Mouse (Mus musculus): ENCODE results near the gene Cdc37l1. TPM values are rescaled to one million over a fixed set of nuclear protein-coding genes. Genes with fewer than 3 reads are reported as not detected.

Gene Cdc37l1
- total RNA-seq (2012; rRNA removed): 46.8 and 52.7 TPM in 2 replicates

GRCm38 (mm10) chr19:28990194-28990589 is at the start of gene Cdc37l1:
TSS of gene Cdc37l1 (plus strand) at chr19:28990352.
- in situ Hi-C loops (cut with MboI; ENCODE audit: low sequenced_read_pairs in 2 of 2, unreplicated experiment in 2 of 2): no loop called here
- H3K4me1 ChIP-seq (ENCODE audit: control insufficient read depth in 2 of 2, insufficient read depth in 2 of 2, low read length in 2 of 2, poor library complexity in 1 of 2): peaks cover 0 to 4% of the 10 kb centered on the region in 2 experiments; a peak in 1 of 4 replicates
- H3K36me3 ChIP-seq (ENCODE audit: control insufficient read depth, insufficient read depth, low read length, poor library complexity, severe bottlenecking): peaks cover 2% of the 10 kb centered on the region
- H3K9me3 ChIP-seq (ENCODE audit: control insufficient read depth, insufficient read depth, low read depth, low read length): no peaks in the 10 kb centered on the region
- peak; percentile 88 for DNase-seq (ENCODE audit: low read depth, low spot score)
- TF ChIP-seq CHD2 (IDR thresholded peaks at IDR 0.05; ENCODE audit: low read depth, low read length) (no peak), MAFK (IDR thresholded peaks at IDR 0.05; ENCODE audit: insufficient read depth, low read depth, low read length) (no peak), ZC3H11A (IDR thresholded peaks at IDR 0.05; ENCODE audit: borderline replicate concordance, low read depth, low read length) (no peak), HCFC1 (IDR thresholded peaks at IDR 0.05; ENCODE audit: borderline replicate concordance, insufficient read depth, low read length) (no peak), ZNF384 (IDR thresholded peaks at IDR 0.05; ENCODE audit: low read depth, low read length) (no peak)
- H3K27ac ChIP-seq (ENCODE audit: insufficient read depth, low read depth, low read length, poor library complexity, severe bottlenecking): peak within 1 kb of the TSS; percentile 51
- peak within 1 kb of the TSS; percentile 94 for H3K9ac ChIP-seq (ENCODE audit: insufficient read depth, low read depth, low read length, poor library complexity, severe bottlenecking)
- peak within 1 kb of the TSS; percentile 87 to 93 for H3K4me3 ChIP-seq (ENCODE audit: insufficient read depth in 1 of 2, low read depth in 1 of 2, low read length in 2 of 2, poor library complexity in 1 of 2, severe bottlenecking in 1 of 2)

DNA sequence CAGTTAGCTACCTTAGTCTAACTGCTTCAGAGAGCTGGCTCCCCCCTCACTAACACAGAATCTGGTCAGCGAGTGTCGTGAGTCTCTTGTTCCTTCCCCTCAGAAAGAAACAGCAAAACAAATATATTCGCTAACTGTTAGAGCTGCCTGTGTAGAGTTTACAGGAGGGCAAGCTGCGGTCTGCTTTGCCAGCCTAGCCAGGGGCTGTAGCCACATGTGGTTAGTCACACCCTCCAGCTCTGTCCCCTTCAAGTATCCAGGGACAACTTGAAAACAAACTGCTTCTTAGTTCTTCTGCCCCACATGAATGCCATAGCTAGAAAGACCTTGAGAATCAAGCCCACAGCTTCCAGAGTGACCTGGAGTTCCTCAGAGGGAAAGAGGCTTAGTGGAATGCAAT is 48.9 kb upstream of the Cdc37l1 start:
- no peak for DNase-seq (ENCODE audit: low read depth, low spot score)
- Histone ChIP-seq H3K4me1 (ENCODE audit: control insufficient read depth in 2 of 2, insufficient read depth in 2 of 2, low read length in 2 of 2, poor library complexity in 1 of 2) (no peaks in the 10 kb centered on the region), H3K4me3 (ENCODE audit: insufficient read depth in 1 of 2, low read depth in 1 of 2, low read length in 2 of 2, poor library complexity in 1 of 2, severe bottlenecking in 1 of 2) (no peak overlapping the region), H3K9ac (ENCODE audit: insufficient read depth, low read depth, low read length, poor library complexity, severe bottlenecking) (no peak overlapping the region), H3K9me3 (ENCODE audit: control insufficient read depth, insufficient read depth, low read depth, low read length) (no peaks in the 10 kb centered on the region), H3K36me3 (ENCODE audit: control insufficient read depth, insufficient read depth, low read length, poor library complexity, severe bottlenecking) (no peaks in the 10 kb centered on the region), H3K27ac (ENCODE audit: insufficient read depth, low read depth, low read length, poor library complexity, severe bottlenecking) (no peak overlapping the region)
- in situ Hi-C loops (cut with MboI; ENCODE audit: low sequenced_read_pairs in 2 of 2, unreplicated experiment in 2 of 2): no loop called here
- TF ChIP-seq CHD2 (IDR thresholded peaks at IDR 0.05; ENCODE audit: low read depth, low read length): no peak
- TF ChIP-seq HCFC1 (IDR thresholded peaks at IDR 0.05; ENCODE audit: borderline replicate concordance, insufficient read depth, low read length): no peak
- no peak for TF ChIP-seq ZC3H11A (IDR thresholded peaks at IDR 0.05; ENCODE audit: borderline replicate concordance, low read depth, low read length)
- no peak for TF ChIP-seq MAFK (IDR thresholded peaks at IDR 0.05; ENCODE audit: insufficient read depth, low read depth, low read length)
- TF ChIP-seq ZNF384 (IDR thresholded peaks at IDR 0.05; ENCODE audit: low read depth, low read length): no peak

DNA sequence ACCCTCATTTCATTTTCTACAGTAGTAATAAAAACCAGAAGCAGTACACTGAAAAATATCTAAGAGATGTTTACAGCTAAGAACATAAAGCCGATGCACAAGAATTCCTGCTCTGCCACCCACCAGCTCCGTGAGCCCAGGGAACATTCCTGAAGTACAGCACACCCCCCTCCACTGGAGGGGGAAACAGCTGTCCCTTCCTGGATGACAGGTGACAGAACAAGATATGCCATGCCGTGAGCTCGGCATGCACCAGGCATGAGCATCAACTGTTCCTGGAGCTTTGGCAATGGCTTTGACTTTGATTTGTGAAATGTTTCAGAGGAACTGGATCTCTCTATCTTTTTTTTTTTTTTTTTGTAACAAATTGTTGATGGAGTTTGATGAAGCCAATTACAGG is 43.4 kb upstream of the Cdc37l1 start:
- TF ChIP-seq ZC3H11A (IDR thresholded peaks at IDR 0.05; ENCODE audit: borderline replicate concordance, low read depth, low read length): no peak
- TF ChIP-seq MAFK (IDR thresholded peaks at IDR 0.05; ENCODE audit: insufficient read depth, low read depth, low read length): no peak
- no peak for TF ChIP-seq ZNF384 (IDR thresholded peaks at IDR 0.05; ENCODE audit: low read depth, low read length)
- no peak for TF ChIP-seq CHD2 (IDR thresholded peaks at IDR 0.05; ENCODE audit: low read depth, low read length)
- TF ChIP-seq HCFC1 (IDR thresholded peaks at IDR 0.05; ENCODE audit: borderline replicate concordance, insufficient read depth, low read length): no peak
- no peak for DNase-seq (ENCODE audit: low read depth, low spot score)
- H3K27ac ChIP-seq (ENCODE audit: insufficient read depth, low read depth, low read length, poor library complexity, severe bottlenecking): no peak overlapping the region
- no peaks in the 10 kb centered on the region for H3K9me3 ChIP-seq (ENCODE audit: control insufficient read depth, insufficient read depth, low read depth, low read length)
- no peaks in the 10 kb centered on the region for H3K4me1 ChIP-seq (ENCODE audit: control insufficient read depth in 2 of 2, insufficient read depth in 2 of 2, low read length in 2 of 2, poor library complexity in 1 of 2)
- in situ Hi-C loops (cut with MboI; ENCODE audit: low sequenced_read_pairs in 2 of 2, unreplicated experiment in 2 of 2): no loop called here
- H3K36me3 ChIP-seq (ENCODE audit: control insufficient read depth, insufficient read depth, low read length, poor library complexity, severe bottlenecking): no peaks in the 10 kb centered on the region
- H3K9ac ChIP-seq (ENCODE audit: insufficient read depth, low read depth, low read length, poor library complexity, severe bottlenecking): no peak overlapping the region
- no peak overlapping the region for H3K4me3 ChIP-seq (ENCODE audit: insufficient read depth in 1 of 2, low read depth in 1 of 2, low read length in 2 of 2, poor library complexity in 1 of 2, severe bottlenecking in 1 of 2)

DNA sequence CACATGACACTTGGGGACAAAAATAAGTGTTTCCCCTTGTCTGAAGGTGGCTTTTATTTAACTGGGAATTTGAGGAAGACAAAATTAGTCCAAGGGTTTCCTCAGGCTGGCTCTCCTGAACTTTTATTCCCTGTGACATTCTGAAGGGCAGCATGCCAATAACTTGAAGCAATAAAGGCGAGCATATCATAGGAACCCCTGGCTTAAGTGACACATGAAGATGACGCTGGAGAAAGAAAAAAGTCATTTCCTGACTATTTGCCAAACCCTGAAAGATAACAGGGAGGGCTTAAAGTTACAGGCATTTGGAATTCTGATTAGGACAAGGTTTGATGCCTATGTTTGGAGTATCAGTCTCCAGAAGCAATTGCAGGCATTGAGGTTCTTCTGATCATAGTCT is 42.8 kb upstream of the Cdc37l1 start:
- no peak overlapping the region for H3K9ac ChIP-seq (ENCODE audit: insufficient read depth, low read depth, low read length, poor library complexity, severe bottlenecking)
- H3K4me3 ChIP-seq (ENCODE audit: insufficient read depth in 1 of 2, low read depth in 1 of 2, low read length in 2 of 2, poor library complexity in 1 of 2, severe bottlenecking in 1 of 2): no peak overlapping the region
- H3K36me3 ChIP-seq (ENCODE audit: control insufficient read depth, insufficient read depth, low read length, poor library complexity, severe bottlenecking): no peaks in the 10 kb centered on the region
- in situ Hi-C loops (cut with MboI; ENCODE audit: low sequenced_read_pairs in 2 of 2, unreplicated experiment in 2 of 2): no loop called here
- TF ChIP-seq MAFK (IDR thresholded peaks at IDR 0.05; ENCODE audit: insufficient read depth, low read depth, low read length) (no peak), HCFC1 (IDR thresholded peaks at IDR 0.05; ENCODE audit: borderline replicate concordance, insufficient read depth, low read length) (no peak), ZNF384 (IDR thresholded peaks at IDR 0.05; ENCODE audit: low read depth, low read length) (no peak), CHD2 (IDR thresholded peaks at IDR 0.05; ENCODE audit: low read depth, low read length) (no peak), ZC3H11A (IDR thresholded peaks at IDR 0.05; ENCODE audit: borderline replicate concordance, low read depth, low read length) (no peak)
- no peaks in the 10 kb centered on the region for H3K4me1 ChIP-seq (ENCODE audit: control insufficient read depth in 2 of 2, insufficient read depth in 2 of 2, low read length in 2 of 2, poor library complexity in 1 of 2)
- no peak for DNase-seq (ENCODE audit: low read depth, low spot score)
- no peak overlapping the region for H3K27ac ChIP-seq (ENCODE audit: insufficient read depth, low read depth, low read length, poor library complexity, severe bottlenecking)
- no peaks in the 10 kb centered on the region for H3K9me3 ChIP-seq (ENCODE audit: control insufficient read depth, insufficient read depth, low read depth, low read length)

- H3K4me3 ChIP-seq (ENCODE audit: insufficient read depth in 1 of 2, low read depth in 1 of 2, low read length in 2 of 2, poor library complexity in 1 of 2, severe bottlenecking in 1 of 2): no peak overlapping the region
- no peak overlapping the region for H3K27ac ChIP-seq (ENCODE audit: insufficient read depth, low read depth, low read length, poor library complexity, severe bottlenecking)
- DNase-seq (ENCODE audit: low read depth, low spot score): no peak
- no peaks in the 10 kb centered on the region for H3K9me3 ChIP-seq (ENCODE audit: control insufficient read depth, insufficient read depth, low read depth, low read length)
- in situ Hi-C loops (cut with MboI; ENCODE audit: low sequenced_read_pairs in 2 of 2, unreplicated experiment in 2 of 2): no loop called here
- H3K4me1 ChIP-seq (ENCODE audit: control insufficient read depth in 2 of 2, insufficient read depth in 2 of 2, low read length in 2 of 2, poor library complexity in 1 of 2): no peaks in the 10 kb centered on the region
- no peak overlapping the region for H3K9ac ChIP-seq (ENCODE audit: insufficient read depth, low read depth, low read length, poor library complexity, severe bottlenecking)
- H3K36me3 ChIP-seq (ENCODE audit: control insufficient read depth, insufficient read depth, low read length, poor library complexity, severe bottlenecking): no peaks in the 10 kb centered on the region
- TF ChIP-seq ZNF384 (IDR thresholded peaks at IDR 0.05; ENCODE audit: low read depth, low read length) (no peak), HCFC1 (IDR thresholded peaks at IDR 0.05; ENCODE audit: borderline replicate concordance, insufficient read depth, low read length) (no peak), ZC3H11A (IDR thresholded peaks at IDR 0.05; ENCODE audit: borderline replicate concordance, low read depth, low read length) (no peak), MAFK (IDR thresholded peaks at IDR 0.05; ENCODE audit: insufficient read depth, low read depth, low read length) (no peak), CHD2 (IDR thresholded peaks at IDR 0.05; ENCODE audit: low read depth, low read length) (no peak)
Measured at GRCm38 (mm10) chr19:28951251-28951650, 38.9 kb upstream of the Cdc37l1 start.

Measured in ES-E14 (cell line).